Mouse (Mus musculus) WW6 (cell line): Measurements from ENCODE around the gene Tcf7l1.

Source experiments
- DNase-seq: peaks from one replicate; pipeline ENCODE4 v3.0.0-alpha.2; 2013; ENCODE audit warnings: low read depth, low spot score

The Tcf7l1 gene

DNA sequence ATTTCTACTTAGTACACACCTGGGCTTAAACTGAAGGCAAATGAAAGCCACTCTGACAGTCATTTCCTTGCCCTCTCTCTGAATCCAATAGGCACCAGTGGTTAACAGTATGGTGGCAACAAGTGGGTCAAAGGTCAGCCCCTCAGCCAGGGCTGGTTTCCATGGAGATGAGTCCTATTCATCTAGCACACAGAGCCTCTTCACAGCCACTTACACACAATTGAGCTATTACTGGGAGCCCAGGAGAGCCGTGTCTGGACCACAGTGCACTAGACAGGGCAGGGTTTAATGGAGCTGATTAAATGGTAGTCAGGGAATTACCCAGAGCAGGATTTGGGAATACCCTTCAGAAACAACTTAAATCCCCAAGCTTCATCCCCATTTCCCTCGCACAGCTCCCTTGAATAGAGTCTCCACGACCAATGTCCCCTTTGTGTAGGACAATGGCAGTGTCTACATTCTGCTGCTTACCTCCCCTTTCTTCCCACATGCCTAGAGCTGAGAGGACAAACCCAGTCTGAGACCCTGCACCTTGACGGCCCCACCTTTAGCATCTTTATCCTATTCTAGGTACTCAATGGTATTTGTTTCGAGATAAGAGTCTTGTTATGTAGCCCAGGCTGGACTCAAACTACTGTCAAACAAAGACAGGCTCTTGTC lies 89.5 kb downstream of the Tcf7l1 start:
- no peak for DNase-seq

- DNase-seq = no peak
Measured at GRCm38 (mm10) chr6:72698559-72698958, 90.5 kb downstream of the Tcf7l1 start.

DNA sequence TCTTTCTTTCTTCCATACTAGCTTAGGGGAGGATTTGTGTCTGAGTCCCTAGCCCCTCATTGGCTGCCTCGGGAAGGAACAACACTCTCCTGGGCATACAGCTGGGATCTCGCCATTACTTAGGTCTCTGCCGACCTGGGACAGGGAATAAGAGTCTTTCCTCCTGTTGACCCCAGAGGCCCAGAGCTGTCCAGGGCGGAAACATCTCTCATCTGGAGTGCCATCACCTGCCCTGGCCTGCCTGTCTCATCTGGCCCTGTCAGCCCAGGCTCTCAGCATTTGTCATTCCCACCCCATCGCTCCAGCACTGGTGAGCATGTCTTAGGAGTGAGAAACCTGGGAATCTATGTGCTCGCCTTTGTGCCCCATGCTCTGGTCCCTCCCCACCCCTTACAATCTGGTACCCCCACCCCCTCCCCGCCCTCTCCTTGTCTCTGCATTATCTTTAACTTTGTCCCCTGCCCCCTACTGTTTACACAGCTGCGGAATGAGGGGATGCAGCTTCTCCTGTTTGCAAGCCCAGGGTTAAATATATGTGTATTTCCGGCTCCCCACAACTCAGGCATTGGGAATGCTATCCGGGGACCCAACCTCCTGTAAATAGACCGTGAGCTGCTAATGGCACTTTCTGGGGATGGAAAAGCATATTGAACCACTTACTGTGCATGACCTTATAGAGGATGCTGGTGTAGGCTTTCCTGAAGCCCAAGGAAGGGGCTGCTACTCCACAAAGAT lies 92.3 kb downstream of the Tcf7l1 start:
- no peak for DNase-seq

DNA sequence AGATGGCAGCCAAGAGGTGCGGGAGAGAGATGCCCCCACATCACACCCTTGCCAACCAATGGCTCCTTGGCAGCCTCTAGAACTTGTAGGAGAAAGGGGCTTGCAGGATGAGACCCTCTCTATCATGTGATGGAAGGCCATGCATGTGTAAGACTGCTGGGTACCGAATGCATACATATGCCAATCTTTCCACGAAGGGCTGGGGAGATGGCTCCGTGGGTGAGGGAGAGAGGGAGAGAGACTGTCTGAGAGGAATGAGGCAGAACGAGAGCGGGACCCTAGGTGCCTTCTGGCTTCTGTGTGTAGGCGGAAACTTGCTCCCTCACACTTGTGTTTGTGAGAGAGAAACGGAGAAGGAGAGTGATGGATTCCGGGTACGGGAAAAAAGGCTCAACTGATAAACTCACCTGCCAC lies 94.3 kb downstream of the Tcf7l1 start:
- DNase-seq = no peak

DNA sequence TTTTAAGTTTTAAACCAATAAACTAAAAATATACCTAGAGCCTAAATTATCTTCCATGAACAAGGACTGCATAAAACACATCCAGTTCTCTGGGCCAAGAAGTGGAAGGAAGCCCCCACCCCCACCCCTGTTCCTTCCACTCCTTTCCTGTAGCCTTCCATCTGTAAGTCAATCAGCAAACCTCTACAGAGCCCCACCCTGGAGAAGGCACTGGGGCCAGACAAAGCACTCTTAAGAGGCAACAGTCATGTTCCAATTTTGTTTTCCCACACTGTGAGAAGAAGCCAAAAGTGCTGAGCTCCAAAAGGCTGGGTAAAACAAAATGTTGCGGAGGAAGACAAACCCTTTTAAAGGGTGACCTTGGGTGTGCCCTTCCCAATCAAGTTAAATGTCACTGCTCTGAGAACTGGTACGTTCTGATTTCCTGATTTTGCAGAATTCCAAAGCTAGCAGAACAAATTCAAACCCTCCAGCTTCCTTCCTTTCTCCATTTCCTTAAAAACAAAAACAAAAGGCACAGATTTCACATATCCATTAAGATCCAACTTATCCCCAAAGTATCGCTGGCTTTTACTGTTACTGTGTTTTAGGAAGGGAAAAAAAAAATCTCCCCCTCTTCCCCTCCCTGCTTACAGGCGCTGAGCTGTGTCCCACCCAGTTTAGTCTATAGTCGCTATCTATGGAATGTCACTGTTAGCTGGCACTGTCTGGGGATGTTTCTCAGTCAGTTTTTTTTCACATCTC lies 94.8 kb downstream of the Tcf7l1 start:
- DNase-seq = no peak

- no peak for DNase-seq
Measured at GRCm38 (mm10) chr6:72692469-72692868, 96.6 kb downstream of the Tcf7l1 start.

GRCm38 (mm10) chr6:72691549-72691948 lies 97.5 kb downstream of the Tcf7l1 start:
- DNase-seq = no peak

- DNase-seq = peak; percentile 33
Measured at GRCm38 (mm10) chr6:72690595-72690994, 98.5 kb downstream of the Tcf7l1 start.

- no peak for DNase-seq
Measured at GRCm38 (mm10) chr6:72690001-72690400, 99.1 kb downstream of the Tcf7l1 start.

GRCm38 (mm10) chr6:72689046-72689445 lies 100.0 kb downstream of the Tcf7l1 start:
- DNase-seq = no peak

DNA sequence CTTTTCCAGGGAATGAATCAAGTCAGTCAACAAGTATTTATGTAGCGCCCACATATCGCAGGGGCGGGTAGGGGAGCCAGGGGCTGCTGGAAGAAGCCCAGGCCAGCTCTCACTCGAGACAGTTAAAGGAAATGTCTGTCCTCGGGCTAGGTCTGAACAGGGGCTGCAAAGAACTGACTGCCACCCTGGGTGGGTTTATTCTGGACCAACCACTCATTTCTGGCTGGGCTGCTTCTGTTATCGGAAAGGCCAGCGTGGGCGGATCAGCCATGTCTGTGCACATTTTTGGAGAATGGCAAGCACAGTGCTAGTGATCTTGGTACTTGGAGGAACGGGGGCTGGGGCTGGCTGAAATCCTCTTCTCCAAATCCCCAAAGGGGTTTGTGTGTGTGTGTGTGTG lies 103.9 kb downstream of the Tcf7l1 start:
- DNase-seq = no peak

- DNase-seq = no peak
Measured at GRCm38 (mm10) chr6:72684260-72684805, 104.7 kb downstream of the Tcf7l1 start.

- no peak for DNase-seq
Measured at GRCm38 (mm10) chr6:72682238-72682637, 106.8 kb downstream of the Tcf7l1 start.

DNA sequence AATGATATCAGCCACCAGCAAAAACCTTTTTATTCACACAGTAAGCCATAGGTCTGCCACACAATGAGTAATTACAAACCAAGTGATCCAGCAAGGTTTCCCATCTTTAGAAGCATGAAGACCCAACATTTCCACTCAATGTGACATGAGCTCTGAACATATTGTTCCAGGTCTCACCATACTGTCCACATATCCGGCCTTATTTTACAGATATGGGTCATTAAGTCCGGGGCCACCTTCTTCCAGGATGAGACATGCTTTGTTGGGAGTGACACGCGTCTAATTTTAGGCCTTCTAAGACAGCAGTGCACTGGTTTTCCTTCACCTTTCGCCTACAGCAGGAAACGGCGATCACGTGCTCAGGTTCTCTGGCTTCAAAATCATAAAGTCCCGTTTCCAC lies 108.1 kb downstream of the Tcf7l1 start:
- no peak for DNase-seq

GRCm38 (mm10) chr6:72678631-72679030 lies 110.4 kb downstream of the Tcf7l1 start:
- no peak for DNase-seq

GRCm38 (mm10) chr6:72677510-72678220 lies 111.4 kb downstream of the Tcf7l1 start:
- peak; percentile 80 for DNase-seq

DNA sequence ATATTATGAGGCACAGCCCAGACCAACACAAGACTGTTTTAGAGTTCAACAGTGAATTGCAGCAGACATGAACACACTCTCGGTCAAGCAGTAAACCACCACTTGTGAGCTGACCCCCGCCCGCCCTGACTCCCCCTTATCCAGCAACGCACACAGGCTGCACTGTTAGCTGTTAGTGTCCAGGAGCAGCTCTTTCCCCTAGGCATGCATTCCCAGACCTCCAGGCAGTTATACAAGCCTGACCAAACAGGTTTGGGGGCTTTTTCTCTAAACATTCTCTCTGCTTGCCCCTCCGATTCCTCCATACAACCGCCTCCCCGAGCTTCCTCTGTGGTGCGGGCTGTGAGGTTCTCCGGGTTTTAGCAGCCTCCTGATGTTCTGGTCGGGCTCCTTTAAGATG lies 112.0 kb downstream of the Tcf7l1 start:
- no peak for DNase-seq

- DNase-seq = no peak
Measured at GRCm38 (mm10) chr6:72676376-72676775, 112.7 kb downstream of the Tcf7l1 start.

DNA sequence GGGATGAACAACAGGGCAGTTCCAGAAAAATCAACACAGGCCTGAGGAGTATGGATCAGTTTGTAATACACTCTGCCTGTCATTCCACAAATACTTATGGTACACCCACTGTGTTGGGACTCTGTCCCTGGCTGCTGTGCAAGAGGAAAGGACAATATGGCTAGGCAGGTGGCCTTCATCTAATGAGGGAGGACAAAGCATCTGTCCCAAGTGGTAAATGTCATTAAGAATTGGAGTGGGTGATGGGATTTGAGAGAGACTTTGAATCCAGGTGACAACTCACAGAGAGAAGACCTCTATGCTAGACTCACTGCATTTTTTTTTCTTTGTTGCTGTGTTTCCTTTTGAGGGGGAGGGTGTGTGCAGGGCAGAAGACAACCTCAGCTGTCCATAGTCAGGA lies 115.3 kb downstream of the Tcf7l1 start:
- no peak for DNase-seq

GRCm38 (mm10) chr6:72671129-72671528 lies 117.9 kb downstream of the Tcf7l1 start:
- no peak for DNase-seq

GRCm38 (mm10) chr6:72667021-72667420 lies 122.0 kb downstream of the Tcf7l1 start:
- no peak for DNase-seq

- DNase-seq = no peak
Measured at GRCm38 (mm10) chr6:72664290-72664689, 124.8 kb downstream of the Tcf7l1 start.
